Mouse (Mus musculus) embryonic fibroblast, embryonic 13.5 days (primary cell): ENCODE results near the gene Dip2a.

Experiments
- CTCF ChIP-seq: IDR thresholded peaks from 2 replicates; pipeline ENCODE4 v1.5.1; 2011; ENCODE audit warnings: mild to moderate bottlenecking, control low read depth, low read length, moderate library complexity, borderline replicate concordance; ENCODE audit not compliant: insufficient read depth
- POLR2A ChIP-seq: IDR thresholded peaks from 2 replicates; pipeline ENCODE4 v1.6.1; 2011; ENCODE audit warnings: low read depth, mild to moderate bottlenecking, control low read depth, low read length, moderate library complexity

DNA sequence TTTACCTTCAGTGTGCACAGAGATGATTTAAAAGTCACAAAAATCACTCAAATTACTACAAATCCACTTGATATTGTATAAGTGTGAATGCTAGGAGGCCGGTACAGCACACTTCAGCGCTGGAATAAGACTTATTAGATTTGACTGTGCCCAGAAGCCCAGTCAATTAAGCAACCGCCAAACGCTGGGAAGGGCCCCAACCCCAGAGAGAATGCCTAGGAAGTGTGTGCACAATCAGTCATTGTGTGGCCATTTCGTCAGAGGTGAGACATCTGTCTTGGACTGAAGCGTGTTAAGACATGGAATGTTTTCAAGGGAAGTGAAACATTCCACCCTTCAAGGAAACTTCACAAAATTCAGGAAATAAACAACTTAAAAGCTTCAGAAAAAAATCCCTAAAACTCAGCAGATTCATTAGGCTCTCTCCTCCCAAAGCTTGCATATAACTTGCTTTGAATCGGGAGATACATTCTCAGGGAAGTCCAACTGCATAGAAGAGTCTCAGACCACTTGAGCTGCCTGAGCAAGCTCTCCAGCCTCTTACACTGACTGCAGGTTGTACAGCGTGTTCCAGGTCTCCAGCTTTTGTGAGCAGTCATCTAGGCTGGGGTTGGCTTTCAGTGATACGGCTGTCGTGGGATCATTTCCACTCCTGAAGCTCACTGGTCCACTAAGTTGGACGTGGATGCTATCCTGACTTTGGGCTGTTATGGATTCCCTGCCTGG lies 56.7 kb downstream of the Dip2a start:
- TF ChIP-seq POLR2A (no peak), CTCF (no peak)
